9 mouse cellular contexts compared by ENCODE assay signal in genomic region chr14:98168039-98168907, GRCm38 (mm10). TPM values are rescaled to one million over a fixed set of nuclear protein-coding genes. Genes with fewer than 3 reads are reported as not detected.
DNase-seq lines count a peak whose midpoint lies in the region; ATAC-seq and TF ChIP-seq lines count a peak whose summit lies in the region.
"Had no signal": no experiment of that assay in that cellular context is flagged by ENCODE, and none has a peak within 500 bp of the region (broad histone marks: within the 10 kb centered on the region; RNA-seq: fewer than 3 reads in every experiment).

No protein-coding gene starts in this region.

- TF ChIP-seq CTCF in left cerebral cortex, adult 2 months (IDR thresholded peaks at IDR 0.05), result no peak

- intact Hi-C loops in left cerebral cortex, adult 2 months (cut with DNase I), result no loop called here

- peak overlapping the region; percentile 56; the same call in 1 of the 2 replicates for H3K27ac ChIP-seq in left cerebral cortex, adult 2 months
- H3K27ac ChIP-seq in heart, embryonic 10.5 days, result peak overlapping the region; percentile 94
- peak overlapping the region; percentile 88 for H3K27ac ChIP-seq in neural tube, embryonic 14.5 days (ENCODE audit: low read depth, low read length)

- peak; percentile 65 for ATAC-seq in neural tube, embryonic 14.5 days (ENCODE audit: low read depth)

- H3K27me3 ChIP-seq in heart, embryonic 10.5 days (ENCODE audit: insufficient read depth, poor library complexity, severe bottlenecking), result no peaks in the 10 kb centered on the region
- no peaks in the 10 kb centered on the region for H3K27me3 ChIP-seq in neural tube, embryonic 14.5 days (ENCODE audit: control insufficient read depth, insufficient read depth, low read length)

- H3K9me3 ChIP-seq in heart, embryonic 10.5 days, result no peaks in the 10 kb centered on the region
- H3K9me3 ChIP-seq in neural tube, embryonic 14.5 days (ENCODE audit: control insufficient read depth, low read length), result no peaks in the 10 kb centered on the region

- peak overlapping the region; percentile 57 for H3K4me3 ChIP-seq in left cerebral cortex, adult 2 months
- peak overlapping the region; percentile 88 for H3K4me3 ChIP-seq in heart, embryonic 10.5 days
- peak overlapping the region; percentile 88 for H3K4me3 ChIP-seq in neural tube, embryonic 14.5 days (ENCODE audit: low read depth, low read length)

- no peaks in the 10 kb centered on the region for H3K36me3 ChIP-seq in heart, embryonic 10.5 days
- H3K36me3 ChIP-seq in neural tube, embryonic 14.5 days (ENCODE audit: control insufficient read depth, insufficient read depth, low read length), result no peaks in the 10 kb centered on the region

- peak overlapping the region; percentile 58 for H3K4me2 ChIP-seq in neural tube, embryonic 14.5 days (ENCODE audit: low read depth, low read length)

- WGBS in heart, embryonic 10.5 days, result under 1% methylated on average over 48 of the region's 48 CpGs
- WGBS in neural tube, embryonic 14.5 days, result 0% methylated on average over 40 of the region's 48 CpGs

- H3K4me1 ChIP-seq in heart, embryonic 10.5 days, result peaks cover 3% of the 10 kb centered on the region; the same call in 1 of the 2 replicates
- H3K4me1 ChIP-seq in neural tube, embryonic 14.5 days (ENCODE audit: control insufficient read depth, insufficient read depth, low read length), result peaks cover 3% of the 10 kb centered on the region; the same call in 1 of the 2 replicates

- H3K9ac ChIP-seq in neural tube, embryonic 14.5 days (replicated peaks; ENCODE audit: low read depth, low read length), result peak overlapping the region; percentile 74

- DNase-seq in left cerebral cortex, adult 2 months (ENCODE audit: extremely low spot score in 1 of 2, low spot score in 2 of 2), result peak; percentile 33 to 36
- DNase-seq in left cerebral cortex, adult 8-10 months (ENCODE audit: low spot score in 2 of 2), result no peak
- DNase-seq in embryo, embryonic 11.5 days (ENCODE audit: low read depth, low spot score), result peak; percentile 30
- peak; percentile 78 for DNase-seq in heart, embryonic 10.5 days (ENCODE audit: low spot score)
- peak; percentile 58 for DNase-seq in kidney, adult 9 months
- peak; percentile 22 to 36 for DNase-seq in lung, adult 18-20 months
- peak; percentile 10 for DNase-seq in urinary bladder, postnatal 10 days (ENCODE audit: low spot score)

RNA-seq across cellular contexts. Expression of gene Dach1, which starts 1.3 kb away (rescaled TPM):
- total RNA-seq in left cerebral cortex, adult 2 months (2021), result 1 to 10 TPM; 3.4 to 5.6 TPM
- total RNA-seq in left cerebral cortex, adult 8-10 months (2022), result 10 to 100 TPM; 11.1 to 13.9 (median 12.1) TPM
- 3.4 and 4.0 TPM in 2 replicates for polyA plus RNA-seq in heart, embryonic 10.5 days (2016; fragmentation: Nextera tagmentation; extraction: Ambion mirVana)
- polyA plus RNA-seq in neural tube, embryonic 14.5 days (2014; fragmentation: Nextera tagmentation; extraction: Ambion mirVana), result 23.0 and 24.8 TPM in 2 replicates
- total RNA-seq: MEL had no signal

Comparison
In these comparisons a context has a peak if more than half of its experiments do, and no peak if none do; other contexts are left out.
1. DNase-seq: peak in left cerebral cortex, adult 2 months (2 of 2), embryo, embryonic 11.5 days (single experiment), heart, embryonic 10.5 days (single experiment), kidney, adult 9 months (single experiment), lung, adult 18-20 months (2 of 2) and urinary bladder, postnatal 10 days (single experiment); none in left cerebral cortex, adult 8-10 months (0 of 2).
2. Peak in every context shown above with its lines, with median percentiles within 50 percentile points of each other: H3K27ac ChIP-seq and H3K4me3 ChIP-seq.